Mouse (Mus musculus) ovary, postnatal 36 days (tissue): ENCODE measurements around the gene Tada1.
A peak's percentile ranks its signal among the peaks of the same experiment; 100 is the strongest.

Source experiments
- DNase-seq: peaks from one replicate; pipeline ENCODE4 v3.0.0; 2022; ENCODE audit warnings: low spot score, mixed read lengths

Tada1 gene

DNA sequence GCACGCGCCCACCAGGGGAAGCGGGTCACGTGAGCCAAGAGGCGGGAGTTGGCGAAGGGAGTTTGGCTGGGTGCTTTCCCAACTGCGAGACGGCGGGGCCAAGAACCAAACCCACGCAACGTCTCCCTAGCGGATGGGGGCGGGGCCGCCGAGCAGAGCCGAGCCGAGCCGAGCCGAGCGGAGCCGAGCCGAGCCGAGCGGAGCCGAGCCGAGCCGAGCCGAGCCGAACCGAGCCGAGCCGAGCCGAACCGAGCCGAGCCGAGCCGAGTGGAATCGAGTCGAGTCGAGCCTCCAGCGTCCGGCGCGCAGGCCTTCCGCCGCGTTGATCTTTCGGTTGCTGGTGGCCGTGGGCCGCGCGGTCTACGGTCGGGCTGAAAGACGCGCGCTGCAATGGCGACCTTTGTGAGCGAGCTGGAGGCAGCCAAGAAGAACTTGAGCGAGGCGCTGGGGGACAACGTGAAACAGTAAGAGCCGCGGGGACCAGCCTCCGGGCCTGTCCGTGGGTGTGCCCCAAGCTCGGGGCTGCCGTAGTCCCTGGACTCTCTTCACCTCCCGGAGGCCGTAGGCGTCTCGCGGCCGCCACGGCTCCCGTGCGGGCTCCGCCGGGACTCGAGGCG, at the start of gene Tada1:
Gene Tada1 (plus strand): TSS at position 85 of the 617 bp plus-strand sequence.
- DNase-seq = peak; percentile 92

DNA sequence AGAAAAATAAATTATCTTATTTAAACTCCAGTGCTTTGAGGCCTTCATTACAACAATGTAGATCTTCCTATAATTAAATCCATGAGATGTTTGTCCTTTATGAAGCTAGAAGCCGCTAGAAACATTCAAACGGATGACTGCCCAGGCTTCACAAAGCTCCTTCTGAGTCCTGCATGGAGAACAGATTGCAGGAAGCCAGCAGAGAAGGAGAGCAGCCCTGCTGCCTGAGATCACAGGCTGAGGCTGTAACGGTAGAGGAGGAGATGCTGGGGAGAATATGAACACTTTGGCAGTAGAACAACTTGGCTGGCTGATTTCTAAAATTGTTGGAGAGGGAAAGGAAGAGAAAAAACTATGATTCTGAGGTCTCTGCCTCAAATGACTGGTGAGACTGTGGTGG, 48.1 kb upstream of the Tada1 start:
- DNase-seq = no peak

GRCm38 (mm10) chr1:166339110-166339509, 39.8 kb upstream of the Tada1 start:
- peak; percentile 5 for DNase-seq

- DNase-seq = no peak
These were observed 36.8 kb upstream of the Tada1 start for GRCm38 (mm10) chr1:166342060-166342459.

DNA sequence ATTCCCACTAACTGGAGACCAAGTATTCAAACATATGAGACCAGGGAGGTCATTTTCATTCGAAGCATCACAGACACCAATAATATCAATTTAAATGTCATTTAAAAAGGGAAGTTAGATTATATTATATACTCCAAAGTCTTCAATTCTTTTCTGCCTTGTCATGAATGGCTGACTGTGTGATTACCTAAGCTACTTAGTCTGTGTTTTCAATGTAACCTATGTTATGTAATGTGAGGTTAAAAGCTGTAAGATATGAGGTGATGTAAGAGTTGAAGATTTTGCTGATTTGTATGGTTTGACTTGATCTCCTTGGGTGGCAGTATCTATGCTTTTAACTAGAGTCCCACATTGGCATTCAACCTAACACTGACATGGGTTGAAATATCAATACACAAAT, 36.4 kb upstream of the Tada1 start:
- no peak for DNase-seq

GRCm38 (mm10) chr1:166343586-166343985, 35.3 kb upstream of the Tada1 start:
- no peak for DNase-seq

DNA sequence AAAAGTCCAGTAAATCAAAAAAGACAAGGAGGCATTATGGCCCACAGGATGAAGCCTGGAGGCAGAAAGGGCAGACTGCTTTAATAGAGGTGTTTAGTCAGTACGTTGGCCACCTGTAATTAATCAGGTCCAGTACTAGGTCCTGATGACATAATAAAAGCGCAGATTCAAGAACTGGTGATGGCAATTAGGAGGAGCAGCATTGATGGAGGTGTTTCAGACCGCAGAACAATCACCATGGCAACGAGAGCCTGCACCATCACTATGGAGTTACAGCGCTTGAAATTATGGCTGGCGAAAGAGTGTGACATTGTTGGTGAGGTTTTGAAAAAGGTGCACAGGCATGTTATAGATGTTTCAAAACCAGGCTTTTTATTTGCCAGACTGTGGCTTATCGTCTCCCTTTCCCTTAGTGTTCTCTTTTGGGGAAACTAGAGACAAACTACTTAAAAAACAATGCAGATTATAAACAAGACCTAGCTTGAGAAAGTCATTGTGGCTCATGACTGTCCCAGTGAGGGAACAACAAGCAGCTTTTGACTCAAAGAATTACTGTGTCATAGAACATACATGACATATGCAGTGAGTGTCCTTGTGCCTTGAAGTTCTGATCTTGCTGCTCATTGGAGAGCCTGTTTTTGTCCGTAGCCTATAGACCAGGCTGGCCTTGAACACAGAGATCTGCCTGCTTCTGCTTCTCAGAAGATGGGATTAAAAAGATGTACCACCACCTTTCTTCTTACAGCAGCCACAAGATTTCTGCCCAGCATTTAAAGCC, 34.4 kb upstream of the Tada1 start:
- DNase-seq = no peak

- no peak for DNase-seq
These were observed 33.3 kb upstream of the Tada1 start for GRCm38 (mm10) chr1:166345602-166346001.

DNA sequence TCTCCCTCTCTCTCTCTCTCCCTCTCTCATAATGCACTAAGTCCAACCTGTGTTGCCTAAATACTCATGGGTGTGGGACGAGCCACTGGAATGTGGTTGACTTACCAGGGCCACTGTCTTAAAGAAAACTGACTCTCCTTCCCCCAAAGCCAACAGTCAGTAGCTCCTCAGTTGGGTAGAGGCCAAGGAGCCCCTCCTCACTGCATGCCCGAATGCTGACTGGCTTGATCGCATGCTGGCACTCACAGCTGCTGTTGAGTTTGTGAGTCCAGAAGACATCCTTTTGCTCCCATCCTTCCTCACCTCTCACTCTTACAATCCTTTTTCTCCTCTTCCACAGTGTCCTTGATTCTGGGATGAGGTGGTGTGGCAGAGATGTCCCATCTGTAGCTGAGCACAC, 32.0 kb upstream of the Tada1 start:
- no peak for DNase-seq

DNA sequence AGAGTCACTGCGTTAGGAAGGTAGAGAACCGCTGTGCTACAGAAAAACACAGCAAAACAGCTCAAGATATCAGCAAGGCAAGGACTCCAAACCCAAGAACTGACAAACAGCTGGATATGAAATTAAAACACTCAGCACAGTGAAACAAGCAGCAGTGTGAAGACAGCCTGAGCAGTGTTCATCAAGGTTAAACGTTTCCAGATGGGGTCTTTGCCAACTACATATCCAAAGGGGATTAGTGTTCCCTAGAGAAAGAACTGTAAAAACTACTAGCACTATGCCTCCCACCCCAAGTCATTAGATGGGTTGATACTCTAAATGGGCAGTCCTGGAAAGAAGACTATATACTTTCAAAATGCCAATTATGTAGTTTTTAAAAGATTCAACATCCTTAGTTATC, 29.6 kb upstream of the Tada1 start:
- DNase-seq = no peak

GRCm38 (mm10) chr1:166349751-166350150, 29.1 kb upstream of the Tada1 start:
- DNase-seq = no peak

DNA sequence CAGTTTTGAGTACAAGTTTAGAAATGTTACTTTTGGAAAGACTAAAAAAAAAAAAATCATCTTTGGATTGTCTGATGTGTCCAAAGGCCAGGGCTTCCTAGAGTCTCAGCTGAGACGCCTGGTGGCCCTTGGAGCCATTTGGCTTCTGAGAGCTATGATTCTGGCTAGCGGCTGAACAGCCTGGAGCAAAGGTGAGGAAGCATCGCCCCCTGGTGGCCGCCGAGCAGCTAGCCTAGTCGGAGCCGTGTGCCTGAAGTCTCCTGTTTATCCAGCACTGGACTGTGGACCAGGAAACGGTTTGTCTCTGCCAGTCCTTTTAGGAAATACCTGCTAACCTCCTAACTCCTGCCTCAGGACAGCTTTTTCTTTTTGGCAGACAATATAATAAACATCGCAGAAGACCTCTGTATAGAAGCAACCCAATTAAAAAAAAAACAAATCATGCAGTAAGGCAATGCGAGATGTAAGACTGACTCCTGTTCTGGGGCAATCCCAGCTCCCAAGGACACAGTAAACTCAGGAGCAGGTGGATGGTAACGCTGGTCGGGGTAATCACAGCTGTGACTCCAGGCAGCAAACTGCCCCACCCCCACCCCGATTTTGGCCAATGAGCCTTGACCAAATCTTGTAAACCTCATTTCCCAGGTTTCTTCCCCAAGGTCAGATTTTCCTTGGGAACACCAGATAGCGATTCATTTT, 18.6 kb upstream of the Tada1 start:
- DNase-seq = peak; percentile 84

DNA sequence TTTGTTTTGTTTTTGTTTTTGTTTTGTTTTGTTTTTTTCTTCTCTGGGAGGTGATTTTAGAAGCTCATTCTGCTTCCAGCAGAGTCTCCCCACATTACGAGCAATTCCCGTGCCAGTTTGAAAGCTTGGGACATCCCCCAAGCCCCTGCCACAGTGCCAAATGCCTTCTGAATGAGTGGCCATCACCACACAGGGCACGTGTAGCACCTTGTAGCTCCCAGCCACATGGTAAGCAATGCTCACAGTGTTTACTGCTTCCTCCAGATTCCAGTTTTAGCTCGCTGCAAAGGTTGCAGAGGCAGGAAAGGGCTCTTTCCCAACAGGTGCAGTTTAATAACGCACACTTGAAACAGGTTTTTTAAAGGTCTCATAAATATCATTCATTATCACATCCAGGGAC, 18.0 kb upstream of the Tada1 start:
- no peak for DNase-seq

DNA sequence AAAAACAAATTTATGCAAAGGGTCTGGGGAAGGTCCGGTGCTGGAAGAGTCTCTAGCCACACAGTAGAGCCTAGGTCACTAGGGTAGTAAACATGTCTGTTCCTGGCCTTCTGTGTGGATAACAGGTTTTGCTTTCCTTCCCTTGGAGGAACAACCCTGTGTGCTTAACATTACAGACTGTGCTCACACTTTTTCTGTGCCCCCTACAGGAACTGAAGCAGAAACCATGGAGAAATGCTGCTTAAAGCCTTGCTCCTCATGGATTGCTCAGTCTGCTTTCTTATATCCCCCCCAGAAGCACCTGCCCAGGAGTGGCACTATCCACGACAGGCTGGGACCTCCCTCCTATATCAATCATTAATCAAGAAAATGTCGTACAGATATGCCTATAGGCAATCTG, 17.1 kb upstream of the Tada1 start:
- no peak for DNase-seq

GRCm38 (mm10) chr1:166362659-166363058, 16.2 kb upstream of the Tada1 start:
- DNase-seq = no peak

- no peak for DNase-seq
These were observed 15.8 kb upstream of the Tada1 start for GRCm38 (mm10) chr1:166363122-166363521.

GRCm38 (mm10) chr1:166377171-166377570, 1.7 kb upstream of the Tada1 start:
- no peak for DNase-seq

DNA sequence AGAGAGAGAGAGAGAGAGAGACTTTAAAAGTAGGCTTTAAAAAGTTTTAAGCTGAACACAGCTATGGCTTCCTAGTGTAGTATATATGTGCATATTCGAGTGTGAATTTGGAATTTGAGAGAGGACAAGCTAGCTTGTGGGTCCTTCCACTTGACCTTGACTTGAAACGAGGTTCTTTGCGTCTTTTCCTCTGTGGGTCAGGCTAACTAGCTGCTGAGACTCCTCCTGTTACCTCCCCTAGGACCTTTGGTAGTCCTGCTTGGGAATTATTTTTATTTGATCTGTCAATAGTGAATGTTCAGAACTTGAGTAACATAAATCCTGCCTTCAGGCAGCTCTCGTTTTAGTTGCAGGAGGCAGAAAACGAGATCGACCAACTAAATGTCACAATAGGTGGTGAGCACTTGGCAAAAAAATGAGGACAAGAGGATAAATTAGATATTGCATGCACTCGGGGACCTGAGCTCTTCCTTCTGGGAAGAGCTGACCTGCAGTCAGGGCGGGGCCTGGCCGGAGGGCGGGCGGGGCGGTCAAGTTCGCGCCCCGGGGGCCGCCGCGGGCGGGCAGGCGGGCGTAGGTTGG, 375 bp upstream of the Tada1 start:
- DNase-seq = no peak

GRCm38 (mm10) chr1:166379630-166380231, 834 bp downstream of the Tada1 start:
- peak; percentile 55 for DNase-seq

GRCm38 (mm10) chr1:166381336-166381735, 2.4 kb downstream of the Tada1 start:
- no peak for DNase-seq

DNA sequence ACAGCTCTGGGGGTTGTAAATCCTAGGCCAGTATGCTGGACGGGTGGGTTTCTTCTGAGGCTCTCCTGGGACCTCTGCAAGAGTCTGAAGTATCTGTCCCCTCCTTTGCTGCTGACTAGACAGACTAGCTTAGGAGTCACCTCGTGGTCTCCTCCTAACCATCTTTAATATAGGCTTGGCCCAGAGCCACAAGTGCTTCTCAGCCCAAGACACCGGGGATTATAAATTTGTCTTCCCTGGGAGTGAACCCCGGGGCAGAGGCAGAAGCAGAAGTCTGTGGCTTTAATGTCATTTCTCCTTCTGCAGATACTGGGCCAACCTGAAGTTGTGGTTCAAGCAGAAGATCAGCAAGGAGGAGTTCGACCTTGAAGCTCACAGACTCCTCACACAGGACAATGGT, 2.9 kb downstream of the Tada1 start:
- no peak for DNase-seq

DNA sequence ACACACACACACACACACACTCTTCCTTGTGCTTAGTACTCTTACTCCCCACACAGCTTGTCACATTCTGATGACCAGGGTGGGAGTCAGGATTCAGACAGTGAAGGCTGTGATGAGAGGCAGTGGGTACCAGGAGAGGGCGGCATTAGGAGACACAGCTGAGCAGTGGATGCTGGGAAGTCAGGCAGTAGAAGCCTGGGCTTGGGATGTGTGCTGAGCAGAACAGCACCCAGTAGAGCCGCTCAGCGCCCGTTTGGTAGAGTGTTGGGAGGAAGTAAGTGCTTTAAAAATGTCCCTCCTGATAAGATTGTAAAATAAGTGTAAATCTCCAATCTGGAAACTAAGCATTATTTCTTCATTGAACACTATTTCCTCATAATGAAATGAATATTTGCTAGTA, 3.7 kb downstream of the Tada1 start:
- DNase-seq = no peak
